Mouse (Mus musculus): Measurements from ENCODE around the gene Exoc1. TPM values are rescaled to one million over a fixed set of nuclear protein-coding genes. Genes with fewer than 3 reads are reported as not detected.

The Exoc1 gene
- total and polyA plus RNA-seq, 3 experiments = 34.2 to 40.8 TPM; not detected in 1

- no peak overlapping the region for H3K4me3 ChIP-seq (ENCODE audit: control insufficient read depth in 1 of 2, insufficient read depth in 1 of 2, low read depth in 2 of 2, low read length in 2 of 2)
- H3K27me3 ChIP-seq (ENCODE audit: control insufficient read depth in 1 of 2, insufficient read depth in 2 of 2, low read length in 2 of 2) = no peaks in the 10 kb centered on the region
- no peaks in the 10 kb centered on the region for H3K4me1 ChIP-seq (ENCODE audit: control insufficient read depth in 1 of 2, insufficient read depth in 2 of 2, low read length in 2 of 2)
- H3K27ac ChIP-seq (ENCODE audit: control insufficient read depth, low read depth, low read length) = no peak overlapping the region
- no peaks in the 10 kb centered on the region for H3K9me3 ChIP-seq (replicated peaks; ENCODE audit: insufficient read depth, low read length)
- no peaks in the 10 kb centered on the region for H3K79me2 ChIP-seq (ENCODE audit: control insufficient read depth, insufficient read depth, low read length, poor library complexity)
- no peak overlapping the region for H3K9ac ChIP-seq (ENCODE audit: control insufficient read depth, low read depth, low read length, poor library complexity, severe bottlenecking)
- H3K36me3 ChIP-seq (ENCODE audit: control insufficient read depth in 1 of 2, insufficient read depth in 2 of 2, low read length in 2 of 2) = peaks cover 0 to 12% of the 10 kb centered on the region in 2 experiments; a peak in 2 of 4 replicates
- no peak for DNase-seq (ENCODE audit: low read depth, low spot score)
- no peak for TF ChIP-seq ZKSCAN1 (IDR thresholded peaks at IDR 0.05; ENCODE audit: low read depth, low read length)
These were observed 8.5 kb downstream of the Exoc1 start for GRCm38 (mm10) chr5:76537578-76537977.

DNA sequence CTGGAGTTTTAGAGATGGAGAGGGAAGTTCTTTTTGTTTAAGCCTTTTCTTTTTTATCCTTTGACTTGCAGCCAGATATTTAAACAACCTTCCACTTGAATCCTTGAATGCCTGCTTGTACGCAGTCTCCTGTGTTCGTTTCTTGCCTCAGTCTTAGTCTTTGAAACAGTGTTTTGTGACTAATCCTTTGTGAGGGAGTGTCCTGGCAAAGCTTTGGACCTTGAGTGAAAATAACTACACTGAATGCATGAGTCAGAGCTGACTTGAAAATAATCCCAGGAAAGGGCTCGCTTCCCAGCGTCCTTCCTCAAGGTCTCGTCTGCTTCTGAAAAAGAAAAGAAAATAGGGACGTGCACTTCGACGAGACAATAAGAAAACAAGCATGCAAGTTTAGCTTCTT, 11.1 kb downstream of the Exoc1 start:
- Histone ChIP-seq H3K9me3 (replicated peaks; ENCODE audit: insufficient read depth, low read length) (no peaks in the 10 kb centered on the region), H3K79me2 (ENCODE audit: control insufficient read depth, insufficient read depth, low read length, poor library complexity) (no peaks in the 10 kb centered on the region), H3K4me1 (ENCODE audit: control insufficient read depth in 1 of 2, insufficient read depth in 2 of 2, low read length in 2 of 2) (no peaks in the 10 kb centered on the region), H3K27ac (ENCODE audit: control insufficient read depth, low read depth, low read length) (no peak overlapping the region), H3K4me3 (ENCODE audit: control insufficient read depth in 1 of 2, insufficient read depth in 1 of 2, low read depth in 2 of 2, low read length in 2 of 2) (no peak overlapping the region), H3K9ac (ENCODE audit: control insufficient read depth, low read depth, low read length, poor library complexity, severe bottlenecking) (no peak overlapping the region), H3K36me3 (ENCODE audit: control insufficient read depth in 1 of 2, insufficient read depth in 2 of 2, low read length in 2 of 2) (peaks cover 0 to 17% of the 10 kb centered on the region in 2 experiments; a peak in 2 of 4 replicates), H3K27me3 (ENCODE audit: control insufficient read depth in 1 of 2, insufficient read depth in 2 of 2, low read length in 2 of 2) (no peaks in the 10 kb centered on the region)
- no peak for TF ChIP-seq GABPA (IDR thresholded peaks at IDR 0.05; ENCODE audit: low read depth, low read length)
- no peak for DNase-seq (ENCODE audit: low read depth, low spot score)

- Histone ChIP-seq H3K27me3 (ENCODE audit: control insufficient read depth in 1 of 2, insufficient read depth in 2 of 2, low read length in 2 of 2) (no peaks in the 10 kb centered on the region), H3K4me3 (ENCODE audit: control insufficient read depth in 1 of 2, insufficient read depth in 1 of 2, low read depth in 2 of 2, low read length in 2 of 2) (no peak overlapping the region), H3K36me3 (ENCODE audit: control insufficient read depth in 1 of 2, insufficient read depth in 2 of 2, low read length in 2 of 2) (peaks cover 0 to 17% of the 10 kb centered on the region in 2 experiments; a peak in 2 of 4 replicates), H3K27ac (ENCODE audit: control insufficient read depth, low read depth, low read length) (no peak overlapping the region), H3K9ac (ENCODE audit: control insufficient read depth, low read depth, low read length, poor library complexity, severe bottlenecking) (no peak overlapping the region), H3K4me1 (ENCODE audit: control insufficient read depth in 1 of 2, insufficient read depth in 2 of 2, low read length in 2 of 2) (no peaks in the 10 kb centered on the region), H3K9me3 (replicated peaks; ENCODE audit: insufficient read depth, low read length) (no peaks in the 10 kb centered on the region), H3K79me2 (ENCODE audit: control insufficient read depth, insufficient read depth, low read length, poor library complexity) (no peaks in the 10 kb centered on the region)
- peak; percentile 39 for DNase-seq (ENCODE audit: low read depth, low spot score)
- TF ChIP-seq POLR2AphosphoS2 (IDR thresholded peaks at IDR 0.05; ENCODE audit: low read length) (no peak), MYB (IDR thresholded peaks at IDR 0.05; ENCODE audit: low read depth, low read length) (no peak), MXI1 (IDR thresholded peaks at IDR 0.05; ENCODE audit: low read depth, low read length) (no peak), CTCF (IDR thresholded peaks at IDR 0.05 in 2 of 3, conservative IDR thresholded peaks at IDR 0.05 in 1 of 3; ENCODE audit: control insufficient read depth in 1 of 3, insufficient read depth in 1 of 3, low read depth in 2 of 3, low read length in 3 of 3, poor library complexity in 1 of 3, severe bottlenecking in 1 of 3) (peak in 2 of 3 experiments; percentile 31 to 69; a peak in 3 of 6 replicates), ZC3H11A (IDR thresholded peaks at IDR 0.05; ENCODE audit: low read depth, low read length) (0 out of 2 replicates have a peak, but pooled peaks have one; percentile 7), E2F4 (IDR thresholded peaks at IDR 0.05; ENCODE audit: borderline replicate concordance, low read depth, low read length) (no peak), RAD21 (IDR thresholded peaks at IDR 0.05; ENCODE audit: low read depth, low read length) (peak; percentile 62), EP300 (IDR thresholded peaks at IDR 0.05; ENCODE audit: low read depth in 1 of 2, low read length in 2 of 2) (no peak), CHD1 (IDR thresholded peaks at IDR 0.05; ENCODE audit: low read depth, low read length) (no peak), MAFK (IDR thresholded peaks at IDR 0.05; ENCODE audit: borderline replicate concordance, low read depth, low read length) (no peak), GATA1 (IDR thresholded peaks at IDR 0.05; ENCODE audit: low read depth, low read length) (no peak), POLR2A (IDR thresholded peaks at IDR 0.05; ENCODE audit: control insufficient read depth in 1 of 2, insufficient read depth in 1 of 2, low read depth in 1 of 2, low read length in 2 of 2, poor library complexity in 1 of 2) (no peak), TAL1 (IDR thresholded peaks at IDR 0.05; ENCODE audit: low read length) (no peak), GABPA (IDR thresholded peaks at IDR 0.05; ENCODE audit: low read depth, low read length) (no peak), KAT2A (conservative IDR thresholded peaks at IDR 0.05; ENCODE audit: low read depth, low read length) (no peak), UBTF (IDR thresholded peaks at IDR 0.05; ENCODE audit: borderline replicate concordance, insufficient read depth, low read depth, low read length) (no peak), ETS1 (IDR thresholded peaks at IDR 0.05; ENCODE audit: low read depth, low read length) (no peak), USF1 (IDR thresholded peaks at IDR 0.05; ENCODE audit: low read depth, low read length) (no peak), CHD2 (IDR thresholded peaks at IDR 0.05; ENCODE audit: low read length) (no peak), NRF1 (IDR thresholded peaks at IDR 0.05; ENCODE audit: insufficient read depth, low read depth, low read length, poor library complexity, severe bottlenecking) (no peak), MYC (IDR thresholded peaks at IDR 0.05; ENCODE audit: low read depth, low read length) (no peak), RCOR1 (IDR thresholded peaks at IDR 0.05; ENCODE audit: low read depth, low read length) (no peak), TBP (IDR thresholded peaks at IDR 0.05; ENCODE audit: low read depth, low read length) (no peak), MEF2A (IDR thresholded peaks at IDR 0.05; ENCODE audit: extremely low read depth, insufficient replicate concordance, low read depth, low read length, poor library complexity, severe bottlenecking) (no peak), NELFE (IDR thresholded peaks at IDR 0.05; ENCODE audit: low read depth, low read length) (no peak), POLR2AphosphoS5 (IDR thresholded peaks at IDR 0.05; ENCODE audit: borderline replicate concordance, low read depth, low read length) (no peak)
These were observed 11.7 kb downstream of the Exoc1 start for GRCm38 (mm10) chr5:76540842-76541241.
